ENCODE assay signal across 13 mouse cellular contexts in genomic region chr2:124234636-124235221, GRCm38 (mm10).
DNase-seq lines count a peak whose midpoint lies in the region; ATAC-seq and TF ChIP-seq lines count a peak whose summit lies in the region.
"Had no signal": no experiment of that assay in that cellular context is flagged by ENCODE, and none has a peak within 500 bp of the region (broad histone marks: within the 10 kb centered on the region; RNA-seq: fewer than 3 reads in every experiment).

No protein-coding gene starts in this region.

- 66% methylated on average over 9 of the region's 9 CpGs for WGBS in forebrain, embryonic 15.5 days
- WGBS in lung, postnatal 0 days, result 56% methylated on average over 9 of the region's 9 CpGs
- WGBS in midbrain, postnatal 0 days, result 50% methylated on average over 9 of the region's 9 CpGs
- WGBS in thymus, adult 2 months, result 90% methylated on average over 9 of the region's 9 CpGs

- no peak overlapping the region for H3K4me2 ChIP-seq in forebrain, embryonic 15.5 days (replicated peaks)
- H3K4me2 ChIP-seq in lung, postnatal 0 days (replicated peaks; ENCODE audit: low read depth, low read length), result no peak overlapping the region
- H3K4me2 ChIP-seq in midbrain, postnatal 0 days (ENCODE audit: low read depth, low read length, poor library complexity, severe bottlenecking), result no peak overlapping the region

- no peak for TF ChIP-seq EP300 in lung, postnatal 0 days (IDR thresholded peaks at IDR 0.05)

- no peaks in the 10 kb centered on the region for H3K9me3 ChIP-seq in forebrain, embryonic 15.5 days
- no peaks in the 10 kb centered on the region for H3K9me3 ChIP-seq in lung, postnatal 0 days (ENCODE audit: low read length)
- no peaks in the 10 kb centered on the region for H3K9me3 ChIP-seq in midbrain, postnatal 0 days (ENCODE audit: low read length)

- intact Hi-C loops in left cerebral cortex, postnatal 4 days (cut with DNase I), result no loop called here

- TF ChIP-seq CTCF in lung, postnatal 0 days (IDR thresholded peaks at IDR 0.05), result no peak
- TF ChIP-seq CTCF in midbrain, postnatal 0 days (IDR thresholded peaks at IDR 0.05), result no peak
- no peak for TF ChIP-seq CTCF in thymus, adult 2 months (IDR thresholded peaks at IDR 0.05; ENCODE audit: borderline replicate concordance, control insufficient read depth, extremely low read depth, insufficient read depth, low read length, poor library complexity)

- peak; percentile 47 for DNase-seq in left cerebral cortex, postnatal 4 days
- no peak for DNase-seq in left cerebral cortex, adult 18-20 months (ENCODE audit: low spot score in 2 of 2)
- DNase-seq in lung, postnatal 0 days (ENCODE audit: low spot score), result peak; percentile 39
- peak; percentile 44 for DNase-seq in midbrain, postnatal 0 days (ENCODE audit: low spot score)
- no peak for DNase-seq in thymus, adult 2 months
- no peak for DNase-seq in embryo, embryonic 10.5 days (ENCODE audit: low spot score)
- DNase-seq: cerebellum, adult 18-20 months; heart, postnatal 10 days; kidney, adult 11 months; right cerebral cortex, postnatal 14 days had no signal

- no peaks in the 10 kb centered on the region for H3K36me3 ChIP-seq in forebrain, embryonic 15.5 days
- H3K36me3 ChIP-seq in lung, postnatal 0 days (ENCODE audit: insufficient read depth, low read length), result no peaks in the 10 kb centered on the region
- H3K36me3 ChIP-seq in midbrain, postnatal 0 days (ENCODE audit: insufficient read depth, low read length), result no peaks in the 10 kb centered on the region
- no peaks in the 10 kb centered on the region for H3K36me3 ChIP-seq in thymus, adult 2 months (ENCODE audit: control insufficient read depth, insufficient read depth, low read length)

- no peak for TF ChIP-seq POLR2A in thymus, adult 2 months (IDR thresholded peaks at IDR 0.05; ENCODE audit: control insufficient read depth, extremely low read depth, insufficient read depth, low read length, poor library complexity)

- H3K27ac ChIP-seq in forebrain, embryonic 15.5 days (replicated peaks), result peak overlapping the region; percentile 38
- H3K27ac ChIP-seq in lung, postnatal 0 days (ENCODE audit: low read length), result no peak overlapping the region
- 0 out of 2 replicates have a peak overlapping the region, but pooled peaks have one; percentile 9 for H3K27ac ChIP-seq in midbrain, postnatal 0 days (ENCODE audit: low read depth, low read length)
- H3K27ac ChIP-seq in thymus, adult 2 months (ENCODE audit: control insufficient read depth, insufficient read depth, low read length), result no peak overlapping the region
- H3K27ac ChIP-seq: macrophage had no signal

- no peak overlapping the region for H3K9ac ChIP-seq in forebrain, embryonic 15.5 days (replicated peaks)
- H3K9ac ChIP-seq in lung, postnatal 0 days (replicated peaks; ENCODE audit: low read depth), result no peak overlapping the region
- 0 out of 2 replicates have a peak overlapping the region, but pooled peaks have one; percentile 24 for H3K9ac ChIP-seq in midbrain, postnatal 0 days (replicated peaks; ENCODE audit: low read length, poor library complexity, severe bottlenecking)

- no peak overlapping the region for H3K4me3 ChIP-seq in forebrain, embryonic 15.5 days
- no peak overlapping the region for H3K4me3 ChIP-seq in lung, postnatal 0 days (ENCODE audit: low read depth, low read length)
- no peak overlapping the region for H3K4me3 ChIP-seq in midbrain, postnatal 0 days (ENCODE audit: low read depth, low read length)
- no peak overlapping the region for H3K4me3 ChIP-seq in thymus, adult 2 months (ENCODE audit: control insufficient read depth, insufficient read depth, low read length)

- no peak for ATAC-seq in forebrain, embryonic 15.5 days (replicated peaks)
- ATAC-seq in lung, postnatal 0 days, result peak; percentile 70
- ATAC-seq in midbrain, postnatal 0 days (ENCODE audit: low FRiP score), result peak; percentile 38; the same call in 1 of the 2 replicates
- no peak for ATAC-seq in CD4-positive, CD25-positive, alpha-beta regulatory T cell, adult 4 months

- peaks cover 25% of the 10 kb centered on the region for H3K4me1 ChIP-seq in forebrain, embryonic 15.5 days
- no peaks in the 10 kb centered on the region for H3K4me1 ChIP-seq in lung, postnatal 0 days (ENCODE audit: insufficient read depth, low read depth, low read length)
- H3K4me1 ChIP-seq in midbrain, postnatal 0 days (ENCODE audit: insufficient read depth, low read length), result 0 out of 2 replicates have a peak, but pooled peaks cover 6% of the 10 kb centered on the region
- no peaks in the 10 kb centered on the region for H3K4me1 ChIP-seq in thymus, adult 2 months (replicated peaks; ENCODE audit: control insufficient read depth, insufficient read depth, low read length)

- no peaks in the 10 kb centered on the region for H3K27me3 ChIP-seq in forebrain, embryonic 15.5 days
- H3K27me3 ChIP-seq in lung, postnatal 0 days (replicated peaks; ENCODE audit: insufficient read depth, low read length), result no peaks in the 10 kb centered on the region
- no peaks in the 10 kb centered on the region for H3K27me3 ChIP-seq in midbrain, postnatal 0 days (ENCODE audit: insufficient read depth, low read length)
- no peaks in the 10 kb centered on the region for H3K27me3 ChIP-seq in thymus, adult 2 months (ENCODE audit: control insufficient read depth, insufficient read depth, low read length)

Comparison
In these comparisons a context has a peak if more than half of its experiments do, and no peak if none do; other contexts are left out.
1. DNase-seq: peak in left cerebral cortex, postnatal 4 days (single experiment), lung, postnatal 0 days (single experiment) and midbrain, postnatal 0 days (single experiment); none in left cerebral cortex, adult 18-20 months (0 of 2), thymus, adult 2 months (single experiment) and embryo, embryonic 10.5 days (single experiment).
2. ATAC-seq: peak in lung, postnatal 0 days (single experiment) and midbrain, postnatal 0 days (single experiment); none in forebrain, embryonic 15.5 days (single experiment) and CD4-positive, CD25-positive, alpha-beta regulatory T cell, adult 4 months (single experiment).
3. H3K27ac ChIP-seq: peak in forebrain, embryonic 15.5 days (single experiment) and midbrain, postnatal 0 days (single experiment); none in lung, postnatal 0 days (single experiment) and thymus, adult 2 months (single experiment).